Mouse (Mus musculus) kidney, adult 8-10 months (tissue): Measurements from ENCODE around the gene Eppin.
A peak's percentile ranks its signal among the peaks of the same experiment; 100 is the strongest.
"Not testable (repeated sequence)": the region's sequence is repeated elsewhere in the genome, so short reads cannot be mapped to it uniquely, and the experiment has no call there.

Source experiments
- DNase-seq, 2 experiments: peaks; one replicate each; pipeline ENCODE4 v3.0.0; 2022

Eppin gene

GRCm38 (mm10) chr2:164593494-164593893 lies at the start of gene Eppin:
Gene Eppin, minus strand, starts transcription at chr2:164593594.
- no peak for DNase-seq

DNA sequence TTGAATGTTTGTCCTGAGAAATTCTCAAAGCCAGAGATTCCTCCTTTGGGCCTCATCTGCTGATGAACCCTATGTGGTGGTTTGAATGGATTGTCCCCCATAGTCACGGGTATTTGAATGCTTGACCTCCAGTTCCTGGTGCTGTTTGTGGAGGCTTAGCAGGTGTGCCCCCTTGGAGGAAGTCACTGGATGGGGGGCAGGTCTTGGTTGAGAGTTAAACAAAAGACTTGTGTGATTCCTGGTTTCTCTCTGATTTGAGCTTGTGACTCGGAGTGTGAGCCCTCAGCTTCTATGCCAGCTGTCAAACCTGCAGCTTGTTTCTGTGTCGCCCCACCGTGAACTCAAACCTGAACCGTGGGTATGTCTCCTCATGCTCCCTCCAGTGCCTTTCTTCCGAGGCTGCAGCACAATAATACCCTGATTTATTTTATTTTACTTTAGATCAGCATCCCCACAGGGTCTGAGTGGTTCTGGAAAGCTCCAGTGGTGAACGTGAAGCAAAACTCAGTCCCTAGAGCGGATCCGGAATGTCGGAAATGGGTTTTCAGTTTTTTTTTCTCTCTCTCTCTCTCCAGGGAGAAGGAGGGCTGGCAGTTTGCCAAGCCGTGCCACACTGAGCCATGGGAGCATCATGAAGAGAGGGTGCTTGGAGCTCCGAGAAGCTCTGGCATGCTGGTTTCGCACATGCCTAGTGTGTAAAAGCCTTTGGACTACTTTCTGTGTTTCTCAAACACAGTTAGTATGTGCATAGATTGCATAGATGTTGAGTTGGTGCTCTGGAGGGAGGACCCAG lies 48.7 kb upstream of the Eppin start:
- DNase-seq = no peak

DNA sequence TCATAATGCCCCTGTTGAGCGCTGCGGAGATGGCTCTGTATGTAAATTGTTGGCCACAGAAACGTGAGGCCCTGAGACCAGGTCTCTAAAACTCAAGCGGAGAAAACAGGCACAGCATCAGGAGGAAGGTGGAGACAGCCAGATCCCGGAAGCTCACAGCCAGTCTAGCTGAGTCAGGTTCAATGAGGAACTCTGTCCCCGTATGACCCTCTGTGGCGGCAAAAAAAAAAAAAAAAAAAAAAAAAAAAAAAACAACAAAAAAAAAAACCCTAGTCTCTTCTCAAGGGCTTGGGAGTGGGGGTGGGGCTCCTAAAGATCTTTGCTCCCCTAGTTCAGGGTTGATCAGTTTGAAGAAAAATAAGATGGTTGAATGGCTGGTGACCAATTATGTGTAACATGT lies 47.7 kb upstream of the Eppin start:
- DNase-seq = peak; percentile 26 to 43

GRCm38 (mm10) chr2:164638696-164639095 lies 45.3 kb upstream of the Eppin start, which contains the start of gene Wfdc16:
Gene Wfdc16, minus strand, starts transcription at chr2:164638796.
- peak in 1 of 2 experiments; percentile 14 for DNase-seq

GRCm38 (mm10) chr2:164635266-164635665 lies 41.9 kb upstream of the Eppin start:
- no peak for DNase-seq

DNA sequence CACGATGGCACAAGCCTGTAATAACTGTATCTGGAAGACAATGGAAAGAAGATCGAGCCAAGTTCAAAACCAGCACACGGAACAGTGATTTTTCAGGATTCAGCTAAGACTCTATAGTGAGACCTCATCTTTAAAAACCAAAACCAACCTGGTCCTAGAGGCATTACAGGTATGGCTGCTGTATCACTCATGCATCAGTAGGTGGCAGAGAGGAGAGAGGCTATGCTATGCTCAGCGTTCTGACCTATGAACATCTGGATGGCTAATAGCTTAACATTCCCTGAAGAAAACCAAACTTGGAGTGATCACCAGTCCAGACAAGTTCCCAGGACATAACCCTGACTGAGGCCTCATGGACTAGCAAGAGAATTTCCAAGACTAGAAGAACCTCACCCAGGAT lies 28.4 kb upstream of the Eppin start:
- DNase-seq = no peak

DNA sequence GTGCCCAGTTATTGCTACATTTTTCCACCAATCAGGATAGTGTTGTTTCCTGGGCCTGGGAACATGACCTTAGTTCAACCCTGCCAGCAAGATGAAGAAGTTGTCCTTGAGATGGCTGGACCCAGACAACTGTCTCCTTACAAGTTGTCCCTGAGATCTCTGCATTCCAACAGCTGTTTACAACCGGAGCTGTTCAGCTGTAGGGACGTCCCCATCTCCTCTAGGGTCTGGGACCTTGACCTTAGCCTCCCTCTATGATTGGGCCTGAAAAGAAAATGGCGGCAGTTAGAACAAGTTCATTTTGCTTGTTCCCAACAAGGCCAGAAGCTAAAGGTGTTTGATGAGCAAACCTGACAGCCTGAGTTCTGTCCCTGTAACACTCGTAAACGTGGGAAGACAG lies 25.7 kb upstream of the Eppin start:
- DNase-seq = no peak

GRCm38 (mm10) chr2:164615386-164615785 lies 22.0 kb upstream of the Eppin start:
- DNase-seq = no peak

DNA sequence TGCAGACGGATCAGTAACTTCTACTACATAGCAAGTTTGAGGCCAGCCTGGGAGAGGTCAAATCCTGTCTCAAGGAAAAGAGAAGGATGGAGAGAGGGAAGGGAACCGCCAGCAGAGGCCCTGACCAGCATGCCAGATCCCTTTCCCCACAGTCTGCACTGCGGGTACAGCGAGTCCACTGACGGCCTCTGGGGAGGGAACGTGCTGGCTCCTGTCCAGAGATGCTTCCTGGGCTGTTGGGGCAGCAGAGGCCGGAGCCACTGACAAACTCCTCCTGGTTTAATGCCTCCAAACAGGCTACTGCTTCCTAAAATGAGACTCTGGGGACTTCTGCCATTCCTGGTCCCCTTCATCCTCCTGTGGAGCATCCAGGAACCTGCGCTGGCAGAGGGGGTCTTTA lies 20.1 kb upstream of the Eppin start, which contains the start of the genes Wfdc6b and Wfdc8:
Gene Wfdc6b, plus strand, starts transcription at position 52 of the 400 bp plus-strand sequence.
Gene Wfdc8, minus strand, starts transcription at position 156 of the 400 bp plus-strand sequence.
- peak; percentile 5 to 28 for DNase-seq

- DNase-seq = no peak
Measured at GRCm38 (mm10) chr2:164608781-164609180, 15.4 kb upstream of the Eppin start.

DNA sequence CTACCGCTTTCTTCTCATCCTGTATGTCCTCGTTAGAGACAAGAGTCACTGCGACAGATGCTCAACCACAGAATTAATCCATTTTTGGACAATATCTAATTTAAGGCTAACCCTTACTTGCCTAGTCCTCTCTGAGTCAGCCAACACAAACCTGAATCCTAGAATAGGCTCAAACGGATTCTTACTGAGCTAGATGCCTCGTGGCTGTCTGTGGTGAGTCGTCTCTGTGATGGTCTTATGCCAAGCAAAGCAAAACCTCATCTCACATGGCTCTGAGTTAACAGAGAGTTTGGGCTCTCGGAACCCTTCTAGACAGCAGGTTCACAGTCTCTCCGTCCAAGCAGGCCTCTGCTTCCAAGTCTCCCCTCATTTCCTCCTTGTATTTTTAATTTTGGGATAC lies 11.0 kb upstream of the Eppin start:
- no peak for DNase-seq

DNA sequence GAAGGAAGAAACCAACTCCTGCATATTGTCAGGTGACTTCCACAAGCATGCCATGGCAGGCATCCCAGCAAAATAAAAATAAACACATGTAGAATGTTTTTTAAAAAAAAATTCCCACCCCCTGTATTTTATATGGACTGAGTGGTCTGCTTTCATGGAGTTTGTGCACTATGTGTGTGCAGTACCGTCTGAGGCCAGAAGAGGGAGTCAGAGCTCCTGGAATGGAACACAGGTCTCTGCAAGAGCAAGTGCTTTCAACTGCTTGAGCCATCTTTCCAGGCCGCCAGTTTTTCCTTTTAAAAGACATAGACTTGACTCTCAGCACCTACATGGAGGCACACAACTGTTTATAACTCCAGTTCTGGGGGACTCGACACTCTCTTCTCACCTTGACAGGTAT lies 10.1 kb upstream of the Eppin start:
- DNase-seq = no peak

- no peak for DNase-seq
Measured at GRCm38 (mm10) chr2:164600179-164600578, 6.8 kb upstream of the Eppin start.

DNA sequence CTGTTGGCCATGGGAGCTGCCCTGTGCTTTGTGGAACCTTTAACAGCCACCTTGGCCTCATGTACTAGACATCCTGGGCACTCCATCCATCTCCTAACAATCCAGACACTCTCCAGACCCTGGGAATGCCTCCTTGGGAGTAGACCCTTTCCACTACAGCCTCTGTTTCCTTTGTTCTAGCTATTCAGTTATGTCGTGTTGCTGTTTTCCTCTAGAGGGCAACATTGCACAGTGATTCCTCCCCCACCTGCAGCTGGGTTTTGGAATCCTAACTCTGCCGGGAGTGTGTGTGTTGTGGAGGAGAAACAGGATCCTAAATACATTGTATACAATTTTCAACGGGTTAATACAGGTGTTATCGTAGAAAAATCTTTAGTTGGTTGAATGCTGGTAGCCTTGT lies 1.4 kb downstream of the Eppin start:
- DNase-seq = peak in 1 of 2 experiments; percentile 9

DNA sequence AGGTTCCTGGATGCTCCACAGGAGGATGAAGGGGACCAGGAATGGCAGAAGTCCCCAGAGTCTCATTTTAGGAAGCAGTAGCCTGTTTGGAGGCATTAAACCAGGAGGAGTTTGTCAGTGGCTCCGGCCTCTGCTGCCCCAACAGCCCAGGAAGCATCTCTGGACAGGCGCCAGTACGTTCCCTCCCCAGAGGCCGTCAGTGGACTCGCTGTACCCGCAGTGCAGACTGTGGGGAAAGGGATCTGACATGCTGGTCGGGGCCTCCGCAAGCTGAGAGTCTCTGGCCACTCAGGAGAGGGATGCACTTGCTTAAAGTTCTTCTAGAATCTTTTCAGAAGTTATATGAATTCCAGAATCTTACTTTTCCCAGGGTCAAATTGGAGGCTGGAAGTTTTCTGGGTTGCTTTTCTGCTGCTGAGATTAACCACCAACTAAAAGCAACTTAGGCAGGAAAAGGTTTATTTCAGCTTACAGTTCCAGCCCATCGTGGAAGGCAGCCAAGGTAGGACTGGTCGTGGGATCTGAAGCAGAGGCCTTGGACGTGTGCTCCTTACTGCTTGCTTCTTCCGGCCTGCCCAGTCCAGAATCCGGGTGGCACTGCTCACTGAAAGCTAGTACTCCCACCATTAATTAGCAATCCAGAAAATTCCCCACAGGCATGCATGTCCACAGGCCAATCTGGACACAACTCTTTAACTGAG lies 8.2 kb downstream of the Eppin start, which contains the start of gene Wfdc6a:
Gene Wfdc6a, minus strand, starts transcription at position 423 of the 701 bp plus-strand sequence.
- not testable (repeated sequence) for DNase-seq

- not testable (repeated sequence) for DNase-seq
Measured at GRCm38 (mm10) chr2:164573359-164573758, 20.0 kb downstream of the Eppin start, which contains the start of gene Spint3. Gene Spint3, minus strand, starts transcription at chr2:164573459.

DNA sequence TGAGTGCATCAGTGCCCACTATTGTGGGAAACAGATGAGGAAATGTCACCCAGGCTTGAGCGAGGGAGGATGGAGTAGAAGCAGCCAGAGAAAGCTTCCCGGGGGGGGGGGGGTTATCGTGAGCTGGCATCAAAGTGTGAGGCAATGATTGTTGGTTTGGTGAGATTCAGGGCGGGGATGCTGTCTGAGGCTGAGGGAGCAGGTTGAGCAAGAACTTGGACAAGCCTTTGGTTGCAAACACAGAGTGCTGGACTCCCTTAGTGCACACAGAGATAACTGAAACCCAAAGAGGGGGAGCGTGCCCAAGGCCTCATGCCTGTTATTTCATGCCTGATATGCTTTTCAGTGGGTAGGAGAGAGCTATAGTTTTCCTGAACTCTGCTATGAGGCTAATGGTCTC lies 25.9 kb downstream of the Eppin start:
- DNase-seq = no peak

GRCm38 (mm10) chr2:164566997-164567396 lies 26.4 kb downstream of the Eppin start:
- DNase-seq = no peak

DNA sequence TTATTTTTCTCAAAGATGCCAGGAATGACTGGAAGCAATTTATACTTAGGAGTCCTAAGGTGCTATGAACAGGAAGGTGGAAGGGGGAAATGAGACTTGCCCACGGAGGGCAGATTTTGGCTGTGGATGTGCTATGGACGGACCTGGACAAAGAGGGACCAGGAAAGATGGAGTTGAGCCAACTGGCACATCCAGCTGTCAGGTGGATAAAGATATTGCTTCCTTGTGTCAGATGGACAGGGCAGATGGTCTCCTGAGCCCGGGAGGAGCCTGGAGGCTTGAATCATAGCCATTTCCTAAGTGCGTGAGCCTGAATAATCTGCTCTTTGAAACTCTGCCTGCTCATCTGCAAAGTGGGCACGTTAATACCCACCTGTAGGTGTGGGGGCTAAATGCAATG lies 29.0 kb downstream of the Eppin start:
- DNase-seq = no peak

- peak; percentile 54 to 55 for DNase-seq
Measured at GRCm38 (mm10) chr2:164563339-164564038, 29.9 kb downstream of the Eppin start.

DNA sequence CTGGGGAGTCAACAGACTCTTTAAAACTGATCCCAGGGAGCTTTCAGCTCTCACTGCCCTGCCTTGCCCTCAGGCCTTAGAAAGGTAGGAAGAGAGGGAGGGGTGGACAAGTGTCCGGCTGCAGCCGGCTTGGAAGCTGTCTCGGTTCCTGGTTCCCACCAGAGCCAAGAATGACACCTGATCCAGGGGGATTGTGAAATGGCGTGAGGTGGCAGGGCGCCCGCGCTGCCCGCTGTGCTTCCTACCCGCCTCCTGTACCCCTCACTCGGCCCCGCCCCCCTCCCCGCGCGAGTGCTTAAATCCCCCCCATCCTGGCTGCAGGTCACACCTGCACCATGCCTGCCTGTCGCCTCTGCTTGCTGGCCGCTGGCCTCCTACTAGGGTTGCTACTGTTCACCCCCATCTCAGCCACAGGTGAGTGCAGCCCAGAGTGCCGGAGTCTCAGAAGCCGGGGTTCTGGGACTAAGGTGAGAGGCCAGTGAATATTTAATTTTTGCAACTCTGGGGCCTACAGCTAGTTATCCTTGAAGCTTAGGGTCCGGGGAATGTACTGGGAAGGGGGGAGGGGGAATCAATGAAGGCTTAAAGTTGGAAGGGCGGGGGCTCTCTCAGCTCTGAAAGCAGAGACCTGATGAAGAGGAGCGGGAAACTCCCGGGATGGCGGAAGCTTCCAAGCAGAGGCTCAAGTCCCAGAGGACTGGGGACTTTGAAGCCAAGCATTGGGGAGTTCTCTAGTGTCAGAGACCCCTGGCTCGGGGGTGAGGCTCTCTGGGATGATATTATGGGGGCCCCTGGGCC lies 30.8 kb downstream of the Eppin start, which contains the start of gene Wfdc2:
Gene Wfdc2, plus strand, starts transcription at position 23 of the 798 bp plus-strand sequence.
- DNase-seq = peak; percentile 47 to 79

DNA sequence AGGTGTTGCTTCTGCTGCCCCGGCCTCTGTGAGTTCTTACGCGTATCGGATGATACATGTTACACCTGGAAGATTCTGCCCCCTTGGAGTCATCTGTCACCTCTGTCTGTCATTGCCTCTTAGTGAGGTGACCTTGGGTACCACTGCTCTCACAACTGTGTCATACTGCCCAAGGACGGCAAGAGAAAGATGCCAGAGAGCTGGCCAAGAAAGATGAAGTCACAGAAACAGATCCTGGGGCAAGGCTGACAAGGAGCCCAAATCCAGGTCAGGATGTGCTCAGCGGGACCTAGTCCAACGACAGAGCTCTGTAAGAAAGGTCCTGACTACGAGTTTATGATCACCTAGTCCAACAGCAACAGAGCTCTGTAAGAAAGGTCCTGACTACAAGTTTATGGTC lies 33.3 kb downstream of the Eppin start:
- DNase-seq = no peak
